Mouse (Mus musculus): Measurements from ENCODE around the gene Gnaz.

Gnaz gene

DNA sequence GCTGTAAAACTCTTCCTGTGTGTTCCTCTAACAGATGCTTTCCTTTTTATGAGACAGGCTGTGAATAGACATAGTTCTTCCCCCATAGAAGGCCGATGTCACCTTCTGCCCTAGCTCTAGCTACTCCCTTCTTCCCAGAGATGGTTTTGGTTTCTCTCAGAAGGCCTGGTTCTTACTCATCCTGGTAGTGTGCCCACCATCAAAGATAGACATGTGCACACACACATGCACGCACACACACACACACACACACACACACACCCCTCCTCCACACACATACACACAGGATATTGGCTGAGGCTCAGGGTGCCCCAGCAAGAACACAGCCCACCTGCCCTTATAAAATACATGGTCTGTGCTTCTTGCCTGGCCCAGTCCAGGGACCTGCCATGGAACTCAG, 2.3 kb downstream of the Gnaz start:
- DNase-seq (ENCODE audit: low read depth), result no peak

DNA sequence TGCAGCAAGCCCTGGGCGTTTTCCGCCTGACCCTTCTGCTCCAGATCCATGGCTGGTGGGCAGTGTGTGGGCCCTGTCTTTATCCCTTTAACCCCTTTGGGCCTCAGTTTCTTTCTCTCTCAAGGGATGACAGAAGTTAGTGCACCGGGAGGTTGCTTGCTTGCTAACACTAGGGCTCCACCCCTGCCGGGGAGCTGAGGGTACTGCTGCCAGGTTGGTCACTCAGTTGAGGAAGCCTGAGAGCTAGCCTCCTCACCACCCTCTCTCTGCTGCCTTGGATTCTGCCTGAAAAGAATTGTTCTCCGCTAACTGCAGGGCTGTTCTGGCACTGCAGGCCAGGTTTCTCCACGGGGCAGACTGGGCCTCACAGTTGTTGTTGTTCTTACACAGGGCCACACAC, 6.0 kb downstream of the Gnaz start:
- no peak for DNase-seq (ENCODE audit: low read depth)

DNA sequence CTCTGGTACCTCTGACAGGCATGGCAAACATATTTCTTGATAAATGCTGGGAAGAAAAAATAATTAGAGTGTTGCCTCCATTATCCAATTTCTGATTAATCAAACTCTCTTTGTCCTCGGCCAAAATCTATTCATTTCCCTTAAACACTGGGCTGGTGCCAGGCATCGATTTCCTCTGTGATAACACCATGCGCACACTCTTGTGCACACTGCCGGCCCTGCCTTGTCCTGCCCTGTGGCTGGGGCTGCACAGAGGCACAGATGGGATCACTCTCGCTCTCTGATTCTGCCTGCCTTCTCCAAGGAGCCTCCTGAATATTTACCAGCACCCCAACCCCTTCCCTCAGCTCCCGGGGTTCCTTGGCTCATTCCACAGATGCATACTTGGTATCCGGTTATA, 8.6 kb downstream of the Gnaz start:
- no peak for DNase-seq (ENCODE audit: low read depth)

DNA sequence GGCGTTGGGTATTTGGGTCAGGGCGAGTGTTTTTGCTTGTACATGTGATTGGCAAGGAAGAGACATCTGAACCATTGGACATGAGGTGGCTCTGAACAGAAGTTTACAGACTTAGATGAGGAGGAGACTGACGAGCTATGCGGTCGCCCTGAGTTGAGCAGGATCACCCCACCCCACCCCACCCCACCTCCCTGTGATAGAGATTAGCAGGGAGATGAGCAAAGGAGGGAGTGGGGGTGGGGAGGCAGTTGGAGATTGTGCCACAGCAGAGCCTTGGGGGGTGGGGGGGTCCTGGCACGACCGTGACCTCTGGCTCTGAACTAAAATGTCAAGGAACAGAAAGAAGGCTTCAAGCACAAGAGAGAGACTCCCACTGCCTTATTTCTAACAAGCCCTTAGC, 9.5 kb downstream of the Gnaz start:
- no peak for DNase-seq (ENCODE audit: low read depth)

DNA sequence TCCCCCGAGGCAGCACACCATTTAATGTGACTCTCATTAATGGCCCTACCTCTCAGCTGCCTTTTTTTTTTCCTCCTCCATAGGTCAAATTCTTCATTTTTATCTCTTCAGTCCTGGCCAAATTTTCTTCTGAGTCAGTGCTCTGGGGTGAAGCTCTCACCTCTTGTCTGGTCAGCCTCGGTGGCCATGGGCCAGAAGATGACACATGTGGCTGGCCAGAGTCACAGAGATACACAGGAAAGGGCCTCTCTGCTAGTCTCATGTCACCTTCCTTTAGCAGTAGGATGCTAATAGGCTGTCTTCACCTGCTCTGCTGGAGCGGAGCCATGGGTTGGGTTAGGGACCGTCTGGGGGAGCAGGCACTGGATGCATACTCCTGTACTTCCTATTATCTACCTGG, 11.1 kb downstream of the Gnaz start:
- DNase-seq (ENCODE audit: low read depth), result no peak

DNA sequence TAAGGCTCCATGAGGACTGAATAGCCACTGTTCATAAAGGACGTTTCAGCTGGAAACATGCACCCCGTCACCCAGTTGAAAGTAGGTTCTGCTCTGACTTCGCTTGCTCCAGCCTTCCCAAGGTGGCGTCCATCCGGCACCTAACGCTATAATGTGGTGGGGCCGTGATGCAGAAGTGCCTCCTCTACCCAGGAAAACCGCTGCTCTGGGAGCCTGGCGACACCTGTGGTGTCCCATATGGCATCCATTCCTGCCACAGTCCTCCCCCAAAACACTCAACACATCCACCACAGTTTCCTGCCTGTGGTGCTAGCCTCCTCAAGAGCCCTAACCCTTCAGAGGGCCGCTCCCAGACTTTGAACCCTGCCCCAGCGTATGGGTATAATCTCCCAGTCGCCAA, 14.2 kb downstream of the Gnaz start:
- DNase-seq (ENCODE audit: low read depth), result no peak

DNA sequence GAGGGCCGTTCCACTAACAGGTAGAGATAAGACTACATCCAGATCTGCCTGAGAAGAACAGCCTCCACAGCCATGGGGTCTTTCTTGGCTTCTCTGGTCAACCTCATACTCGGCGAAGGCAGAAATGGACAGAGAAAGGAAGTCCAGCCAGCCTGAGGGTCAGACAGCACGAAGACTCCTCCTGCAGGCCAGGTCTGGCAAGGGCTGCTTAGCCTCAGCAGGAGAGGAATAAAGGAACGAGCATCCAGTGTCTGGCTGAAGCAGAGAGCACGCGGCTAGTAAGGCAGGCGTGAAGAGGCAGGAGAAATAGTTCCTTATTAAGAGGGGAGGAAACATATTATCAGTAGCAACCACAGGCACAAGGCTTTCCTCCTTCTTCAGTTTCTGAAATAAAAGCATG, 16.2 kb downstream of the Gnaz start:
- no peak for DNase-seq (ENCODE audit: low read depth)

DNA sequence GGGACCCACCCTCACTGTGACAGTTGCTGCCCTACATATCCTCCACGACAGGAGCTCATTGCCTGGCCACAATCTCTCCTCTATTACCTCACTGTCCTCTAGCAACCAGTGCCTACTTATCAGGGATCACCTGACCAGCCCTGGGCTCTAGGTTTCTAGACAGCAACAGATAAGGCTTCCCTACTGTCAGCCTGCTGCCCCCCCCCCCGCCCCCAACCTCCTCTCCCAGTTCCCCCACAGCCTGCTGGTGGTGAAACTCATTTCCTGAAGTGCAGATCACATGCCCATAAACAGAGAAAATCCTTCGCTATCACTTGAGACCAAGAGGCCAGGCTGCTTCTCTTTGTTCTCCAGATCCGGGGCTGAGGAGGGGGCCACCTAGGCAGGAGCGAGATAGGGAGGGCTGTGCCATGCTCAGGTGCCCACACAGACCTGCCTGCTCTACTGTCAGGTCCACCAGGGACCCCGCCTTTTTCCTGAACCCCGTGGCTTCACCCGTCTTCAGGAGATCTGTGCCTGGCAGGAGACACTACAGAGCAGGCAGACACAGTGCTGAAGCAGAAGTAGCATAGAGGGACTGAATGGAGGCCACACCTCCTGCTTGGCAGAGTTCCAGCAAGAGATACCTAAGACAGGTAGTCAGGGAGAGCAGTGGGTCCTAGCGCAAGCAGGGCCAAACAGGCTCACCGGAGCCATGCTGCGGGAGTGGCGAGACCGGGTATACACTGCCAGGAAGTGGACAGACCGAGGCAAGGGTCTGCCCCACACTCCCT, 20.9 kb downstream of the Gnaz start:
- no peak for DNase-seq (ENCODE audit: low read depth)

DNA sequence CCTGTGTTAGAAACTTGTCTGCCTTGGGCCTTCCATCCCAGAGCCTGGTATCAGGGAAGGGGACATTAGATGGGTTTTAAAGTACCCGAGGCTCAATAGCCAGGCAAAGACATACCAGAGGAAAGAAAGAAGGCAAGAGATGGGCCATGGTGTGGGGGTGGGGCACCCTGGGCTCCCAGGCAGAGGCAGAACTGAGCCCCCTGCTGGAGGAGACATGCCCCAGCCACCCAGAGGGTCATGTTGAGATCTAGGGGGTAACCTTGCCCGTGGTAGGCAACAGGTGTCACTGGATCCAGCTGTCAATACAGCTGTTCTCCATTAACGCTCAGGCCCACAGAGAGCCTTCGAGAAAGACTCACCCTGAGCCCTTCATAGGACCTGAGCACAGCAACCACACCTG, 22.8 kb downstream of the Gnaz start:
- no peak for DNase-seq (ENCODE audit: low read depth)

DNA sequence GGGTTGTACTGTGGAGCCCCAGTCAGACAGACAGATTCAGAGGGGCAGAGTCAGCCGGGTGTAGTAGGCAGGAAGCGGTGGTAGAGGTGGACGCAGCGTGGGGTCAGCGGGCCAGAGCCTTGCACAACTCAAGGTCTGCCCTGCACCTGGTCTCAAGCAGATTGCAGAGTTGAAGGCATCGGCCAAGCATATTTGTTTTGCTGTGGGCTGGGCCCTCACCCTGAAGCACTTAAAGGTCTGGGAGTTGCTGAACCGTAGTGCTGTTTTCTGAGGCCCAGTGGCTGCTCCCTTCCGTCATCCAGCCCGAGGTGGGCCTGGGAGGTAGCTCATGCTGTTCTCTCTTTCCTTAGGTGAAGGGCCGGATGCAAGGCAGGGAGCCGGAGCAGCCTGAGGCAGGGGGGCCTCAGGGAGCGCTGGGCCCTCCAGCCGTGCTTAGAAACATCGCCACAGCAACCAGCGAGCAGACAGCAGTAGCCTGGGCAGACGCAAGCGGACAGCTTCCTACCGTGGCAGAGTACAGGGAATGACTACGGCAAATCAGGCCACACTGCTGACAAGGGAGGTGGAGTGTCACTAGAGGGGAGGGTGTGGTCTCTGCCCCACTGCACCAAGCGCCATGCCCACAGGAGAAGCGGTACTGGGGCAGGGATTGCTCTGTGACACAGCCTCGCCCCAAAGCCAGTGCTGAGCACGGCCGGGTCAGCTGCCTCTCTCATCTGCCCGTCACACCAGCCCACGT, 23.8 kb downstream of the Gnaz start:
- no peak for DNase-seq (ENCODE audit: low read depth)

DNA sequence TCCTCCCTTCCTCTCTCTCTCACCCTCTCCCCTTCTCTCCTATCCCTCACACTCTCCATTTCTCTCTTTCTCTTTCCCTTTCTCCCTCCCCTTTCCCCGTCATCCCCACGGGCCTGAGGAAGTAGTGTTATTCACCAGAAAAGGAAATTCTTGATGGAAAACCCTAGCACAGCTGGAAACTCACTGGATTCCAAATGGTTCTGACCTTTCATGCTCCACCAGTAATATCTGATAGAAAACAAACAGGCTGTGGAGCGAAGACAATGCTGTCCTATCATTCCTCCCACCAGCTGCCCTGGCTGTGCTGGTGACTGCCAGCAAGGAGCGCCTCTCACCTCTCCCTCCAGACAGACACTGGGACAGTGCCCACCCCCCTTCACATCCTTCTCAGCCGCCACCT, 27.9 kb downstream of the Gnaz start:
- DNase-seq (ENCODE audit: low read depth), result no peak

DNA sequence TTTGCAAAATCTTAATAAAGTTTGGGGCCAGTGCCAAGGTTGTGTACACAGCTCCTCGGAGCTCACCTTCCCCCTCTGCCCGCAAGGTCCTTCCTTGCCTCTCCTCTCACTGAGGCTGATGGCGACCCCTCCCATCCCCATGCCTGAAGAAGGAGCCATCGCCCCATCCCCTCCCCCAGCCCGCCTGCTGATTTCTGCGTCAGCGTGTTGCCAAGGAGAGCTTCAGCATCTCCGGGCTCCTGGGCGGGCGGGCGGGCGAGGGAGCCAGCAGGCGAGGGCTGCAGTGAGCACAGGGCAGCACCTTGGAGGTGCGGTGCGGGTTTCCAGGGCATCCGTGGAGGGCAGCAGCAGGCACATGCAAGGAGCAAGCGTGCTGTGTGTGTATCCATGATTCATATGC, 28.4 kb downstream of the Gnaz start:
- DNase-seq (ENCODE audit: low read depth), result no peak

DNA sequence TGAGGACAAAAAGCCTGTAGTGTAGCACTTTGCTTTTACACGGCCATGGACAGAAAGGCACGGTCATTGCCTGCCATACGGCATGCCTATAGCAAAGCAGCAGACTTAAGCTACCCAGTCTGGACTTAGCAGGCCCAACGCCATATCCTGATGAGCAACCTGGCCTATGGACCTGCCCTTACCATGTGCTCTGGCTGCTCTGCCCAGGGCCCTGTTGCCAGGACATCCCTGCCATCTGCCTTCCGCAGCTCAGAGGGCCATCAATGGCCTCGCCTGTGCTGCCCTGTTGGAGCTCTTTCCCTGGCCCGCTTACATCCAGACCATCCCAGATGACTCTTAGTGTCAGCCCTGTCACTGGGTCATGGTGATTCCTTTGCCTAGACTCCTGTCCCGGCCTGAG, 34.4 kb downstream of the Gnaz start:
- DNase-seq (ENCODE audit: low read depth), result no peak

DNA sequence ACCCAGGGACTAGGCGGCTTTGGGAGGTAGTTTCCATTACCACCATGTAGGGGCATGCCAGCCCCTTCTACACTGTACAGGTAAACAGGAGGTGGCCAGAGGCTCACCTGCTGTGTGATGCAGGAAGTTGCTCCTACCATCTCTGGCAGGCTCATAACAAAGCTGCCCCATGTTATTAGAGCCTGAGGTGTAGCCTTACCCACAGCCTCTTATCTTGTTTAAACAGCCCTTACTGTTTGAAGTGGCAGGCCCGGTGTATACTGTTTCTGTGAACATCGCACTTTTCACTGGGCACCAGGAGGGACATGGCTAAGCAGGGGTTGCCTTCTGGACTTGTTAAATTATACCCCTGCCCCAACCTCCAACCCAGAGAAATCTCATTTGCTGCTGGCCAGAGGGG, 37.1 kb downstream of the Gnaz start:
- DNase-seq (ENCODE audit: low read depth), result no peak

DNA sequence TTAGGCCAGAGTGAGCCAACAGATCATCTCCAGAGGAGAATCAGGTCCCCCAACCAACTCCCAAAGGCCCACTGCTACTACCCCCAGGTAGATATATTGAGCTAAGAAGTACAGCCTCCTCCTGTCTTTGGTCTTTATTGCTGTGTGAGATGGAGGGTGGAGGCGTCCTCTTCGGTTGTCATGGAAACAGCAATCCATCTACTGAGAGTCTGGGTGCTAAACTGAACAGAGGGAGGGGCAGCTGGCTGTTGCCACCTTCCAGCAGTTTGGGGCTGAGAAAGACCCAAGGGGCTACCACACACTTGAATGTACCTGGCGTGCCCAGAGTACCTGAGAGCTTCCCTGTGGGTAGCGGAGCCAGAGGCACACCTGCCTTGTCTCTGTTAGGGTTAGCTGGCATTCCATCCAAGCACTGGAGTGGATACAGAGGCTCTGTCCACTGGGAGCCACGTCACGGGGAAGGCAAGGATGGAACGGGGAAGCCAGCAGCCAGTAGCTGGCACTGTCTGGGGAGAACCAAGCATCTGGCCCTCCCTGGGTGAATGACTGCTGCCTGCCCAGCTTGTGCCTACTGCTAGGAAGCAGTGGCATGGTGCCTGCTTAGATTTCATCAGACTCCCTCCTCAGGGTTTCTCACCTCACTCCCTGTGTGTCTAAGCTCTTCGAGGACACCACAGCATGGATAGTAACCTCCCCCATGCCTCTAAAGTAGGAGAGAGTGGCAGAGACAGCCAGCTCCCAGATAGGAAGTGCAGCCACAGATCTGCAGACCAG, 40.1 kb downstream of the Gnaz start:
- no peak for DNase-seq (ENCODE audit: low read depth)

DNA sequence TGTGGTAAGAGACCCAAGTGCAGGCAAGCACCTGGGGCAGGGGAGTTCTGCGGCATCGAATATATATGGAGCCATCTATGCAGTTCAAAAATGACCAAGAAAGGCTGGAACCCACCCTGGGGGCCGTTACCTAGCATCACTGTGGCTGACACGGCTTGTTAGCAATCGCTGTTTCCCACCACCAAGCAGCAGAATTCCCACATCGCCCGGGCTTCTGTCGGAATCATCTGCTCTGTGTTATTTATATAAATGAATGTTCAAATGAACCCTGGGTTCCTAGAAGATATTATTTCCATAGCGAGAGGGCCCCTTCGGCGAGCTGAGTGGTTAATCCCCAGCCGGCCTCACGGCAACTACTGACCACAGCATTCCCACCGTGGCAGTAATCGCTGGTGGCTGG, 43.7 kb downstream of the Gnaz start:
- no peak for DNase-seq (ENCODE audit: low read depth)

DNA sequence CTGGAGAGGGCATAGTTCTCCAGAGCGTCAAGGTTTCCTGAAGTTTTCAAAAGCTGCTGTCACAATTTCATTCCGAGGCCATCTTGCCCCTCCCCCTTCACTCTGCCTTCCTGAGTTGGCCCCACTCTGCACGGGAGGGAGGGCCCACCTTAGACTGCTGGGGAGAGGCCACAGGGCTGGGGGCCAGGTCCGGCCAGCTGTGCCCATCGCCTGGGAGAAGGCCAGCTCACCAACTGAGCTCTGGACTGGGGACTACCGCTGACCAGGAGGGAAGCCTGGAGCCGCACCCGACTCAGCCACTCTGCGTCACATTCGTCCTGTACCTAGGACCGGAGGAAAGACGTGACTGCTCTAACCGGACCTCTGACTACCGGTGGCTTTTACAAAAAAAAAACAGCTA, 48.5 kb downstream of the Gnaz start:
- DNase-seq (ENCODE audit: low read depth), result no peak

DNA sequence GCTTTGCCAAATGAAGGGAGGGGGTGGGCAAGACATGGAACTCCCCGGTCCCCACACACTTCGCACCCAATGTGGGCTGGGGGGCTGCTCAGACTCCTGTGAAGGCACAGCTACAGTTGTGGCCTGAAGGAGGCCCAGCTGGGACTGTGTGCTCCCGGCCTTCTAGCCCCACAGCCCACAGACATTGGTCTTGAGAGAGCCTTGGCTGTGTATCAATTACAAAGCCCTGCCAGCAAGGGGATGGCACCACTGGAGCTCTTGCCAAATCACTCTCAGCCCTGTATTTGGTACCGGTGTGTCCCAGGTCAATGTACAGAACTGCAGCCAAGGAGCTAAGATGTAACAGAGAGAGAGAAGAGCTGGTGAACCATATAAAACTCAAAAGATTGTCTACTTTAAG, 49.5 kb downstream of the Gnaz start:
- DNase-seq (ENCODE audit: low read depth), result no peak

DNA sequence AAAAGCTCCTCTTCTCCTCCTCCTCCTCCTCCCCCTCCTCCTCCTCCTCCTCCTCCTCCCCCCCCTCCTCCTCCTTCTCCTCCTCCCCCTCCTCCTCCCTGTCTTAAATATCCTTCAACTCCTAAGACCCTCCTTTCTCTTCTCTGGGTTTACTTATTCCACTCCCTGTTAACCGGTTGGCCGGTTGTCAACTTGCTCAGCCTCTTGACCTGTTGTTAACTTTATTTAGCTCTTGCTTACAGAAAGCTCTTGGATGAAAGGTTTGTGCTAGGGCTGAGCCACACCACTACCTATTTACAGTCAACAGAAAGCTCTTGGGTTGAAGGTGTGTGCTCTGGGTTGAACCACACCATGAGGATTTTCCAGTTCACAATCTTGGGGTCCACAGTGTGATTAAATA, 53.3 kb downstream of the Gnaz start:
- no peak for DNase-seq (ENCODE audit: low read depth)

DNA sequence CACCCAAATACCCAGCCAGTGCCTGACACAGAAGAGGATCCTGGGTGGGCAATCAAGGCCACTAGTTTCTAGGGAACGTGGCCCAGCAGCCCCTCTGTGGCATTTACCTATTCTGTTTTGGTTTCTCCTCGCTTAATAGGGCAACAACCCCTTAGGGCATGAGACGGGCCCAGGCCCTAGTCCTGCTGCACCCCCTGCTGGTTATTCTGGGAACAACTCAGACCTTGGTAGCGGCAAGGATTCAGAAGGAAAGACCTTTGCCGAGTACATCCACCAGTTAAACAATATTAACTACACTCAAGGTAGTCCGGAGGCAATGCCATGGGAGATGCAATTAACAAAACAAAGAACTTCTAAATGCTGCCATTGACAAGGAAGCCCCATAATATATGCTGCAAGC, 54.2 kb downstream of the Gnaz start:
- peak; percentile 71 for DNase-seq (ENCODE audit: low read depth)

DNA sequence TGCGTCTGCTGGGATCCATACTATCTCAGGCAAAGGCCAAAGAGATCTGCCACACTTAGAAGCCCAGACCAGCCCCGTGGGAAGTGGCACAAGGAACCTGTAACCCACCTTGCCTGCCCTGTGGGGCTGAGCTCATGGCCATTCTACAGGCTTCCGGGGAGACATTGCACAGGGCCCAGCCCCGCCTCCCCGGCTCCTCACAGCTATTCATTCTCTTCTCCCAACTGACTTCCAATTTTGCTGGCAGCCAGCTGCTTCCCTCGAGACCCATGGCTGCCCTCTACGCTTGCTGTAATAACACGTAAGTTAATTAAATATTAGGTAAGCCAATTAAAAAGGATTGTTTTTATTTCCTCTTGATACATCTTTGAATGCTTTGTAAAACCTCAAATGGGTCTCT, 59.5 kb downstream of the Gnaz start:
- DNase-seq (ENCODE audit: low read depth), result no peak

DNA sequence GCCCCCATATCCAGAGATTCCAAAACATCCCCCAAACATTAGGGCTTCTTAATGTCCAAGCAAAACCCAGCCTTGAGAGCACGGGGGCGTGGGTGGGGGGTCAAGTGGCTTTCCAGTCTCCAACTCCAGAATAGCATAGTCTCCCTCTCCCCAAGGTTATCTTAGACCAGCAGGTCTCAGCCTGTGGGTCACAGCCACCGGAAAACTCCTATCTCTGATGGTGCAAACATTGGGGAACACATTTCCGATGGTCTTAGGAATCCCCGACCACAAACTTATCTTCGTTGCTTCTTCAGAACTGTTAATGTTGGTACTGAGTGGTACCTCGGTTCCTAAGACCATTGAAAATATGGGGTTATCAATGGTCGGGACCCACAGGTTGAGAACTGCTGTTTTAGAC, 61.8 kb downstream of the Gnaz start:
- DNase-seq (ENCODE audit: low read depth), result no peak

DNA sequence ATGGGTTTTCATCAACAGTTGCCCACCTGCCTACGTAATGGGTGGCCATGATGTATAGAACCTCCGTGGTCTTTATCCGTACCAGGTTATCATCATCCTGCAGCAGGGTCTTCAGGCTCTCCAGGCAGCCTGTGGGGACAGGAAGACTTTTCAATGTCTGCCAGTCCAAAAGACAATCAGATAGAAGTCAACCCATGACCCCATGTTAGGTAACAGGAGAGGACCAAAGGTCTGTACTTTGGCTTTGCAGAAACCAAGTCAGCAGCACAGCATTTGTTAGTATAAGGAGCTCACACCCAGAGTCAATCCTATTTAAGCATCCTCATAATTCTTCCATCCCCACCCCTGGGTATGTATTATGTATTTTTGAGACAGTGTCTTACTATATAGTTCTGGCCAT, 62.7 kb downstream of the Gnaz start:
- no peak for DNase-seq (ENCODE audit: low read depth)

Data from induced T-regulatory cell, adult 2 months (primary cell).